Mouse (Mus musculus): ENCODE data around the gene Crct1.

- TF ChIP-seq CTCF (IDR thresholded peaks at IDR 0.05; ENCODE audit: low read depth) (peak; percentile 22; the same call in 1 of the 2 replicates), EP300 (IDR thresholded peaks at IDR 0.05; ENCODE audit: low read depth) (no peak)
Measured at GRCm38 (mm10) chr3:93052826-93053474, 37.5 kb upstream of the Crct1 start.

All from heart, postnatal 0 days (tissue).